Mouse (Mus musculus) liver, embryonic 15.5 days (tissue): Measurements from ENCODE around the gene Cacna1c. TPM values are rescaled to one million over a fixed set of nuclear protein-coding genes. Genes with fewer than 3 reads are reported as not detected.
A peak's percentile ranks its signal among the peaks of the same experiment; 100 is the strongest.
"Not testable (repeated sequence)": the region's sequence is repeated elsewhere in the genome, so short reads cannot be mapped to it uniquely, and the experiment has no call there.

Source experiments
- ATAC-seq: fragments of 200-750 bp; cut with Nextera tagmentation; 2 replicates; pipeline ENCODE4 v1.8.0; 2017; ENCODE audit warnings: moderate number of reproducible peaks, mild to moderate bottlenecking, moderate library complexity; ENCODE audit not compliant: insufficient read depth
- H3K27ac ChIP-seq: fragments of 300-500 bp; sonication (generic); replicated peaks from 2 replicates; pipeline ENCODE4 v1.5.1; 2015; ENCODE audit warnings: mild to moderate bottlenecking, inconsistent platforms
- H3K27me3 ChIP-seq: fragments of 300-500 bp; sonication (generic); 2 replicates; pipeline ENCODE4 v1.6.1; 2015; ENCODE audit warnings: mild to moderate bottlenecking, inconsistent platforms
- H3K36me3 ChIP-seq: fragments of 300-500 bp; sonication (generic); replicated peaks from 2 replicates; pipeline ENCODE4 v1.6.1; 2015; ENCODE audit warnings: moderate library complexity, mild to moderate bottlenecking, inconsistent platforms
- H3K4me1 ChIP-seq: fragments of 300-500 bp; sonication (generic); replicated peaks from 2 replicates; pipeline ENCODE4 v1.6.1; 2015; ENCODE audit warnings: inconsistent platforms
- H3K4me2 ChIP-seq: fragments of 300-500 bp; sonication (generic); 2 replicates; pipeline ENCODE4 v1.6.1; 2015; ENCODE audit warnings: moderate library complexity, mild to moderate bottlenecking, inconsistent platforms
- H3K4me3 ChIP-seq: fragments of 300-500 bp; sonication (generic); replicated peaks from 2 replicates; pipeline ENCODE4 v1.5.1; 2015; ENCODE audit warnings: mild to moderate bottlenecking, inconsistent platforms
- H3K9ac ChIP-seq: fragments of 300-500 bp; sonication (generic); 2 replicates; pipeline ENCODE4 v1.6.1; 2015; ENCODE audit warnings: moderate library complexity, mild to moderate bottlenecking, inconsistent platforms
- H3K9me3 ChIP-seq: fragments of 300-500 bp; sonication (generic); replicated peaks from 2 replicates; pipeline ENCODE4 v1.6.1; 2016; ENCODE audit warnings: inconsistent platforms
- WGBS: fragments of 180-500 bp; shearing (Covaris S2); methylation state at CpG from one replicate; pipeline ENCODE4 v1.1.7; 2015; ENCODE audit warnings: mixed read lengths; ENCODE audit not compliant: insufficient replicate concordance; 5-methylcytosine and 5-hydroxymethylcytosine counted together
- polyA plus RNA-seq: library from polyadenylated mRNA; unstranded; fragments of >200 nt; fragmentation: Nextera tagmentation; extraction: Ambion mirVana; gene quantifications from 2 replicates; pipeline ENCODE4 v1.2.1, GENCODE M21; 2015

The Cacna1c gene
- polyA plus RNA-seq, 1 experiment from 2014 or later = 0.41 TPM

DNA sequence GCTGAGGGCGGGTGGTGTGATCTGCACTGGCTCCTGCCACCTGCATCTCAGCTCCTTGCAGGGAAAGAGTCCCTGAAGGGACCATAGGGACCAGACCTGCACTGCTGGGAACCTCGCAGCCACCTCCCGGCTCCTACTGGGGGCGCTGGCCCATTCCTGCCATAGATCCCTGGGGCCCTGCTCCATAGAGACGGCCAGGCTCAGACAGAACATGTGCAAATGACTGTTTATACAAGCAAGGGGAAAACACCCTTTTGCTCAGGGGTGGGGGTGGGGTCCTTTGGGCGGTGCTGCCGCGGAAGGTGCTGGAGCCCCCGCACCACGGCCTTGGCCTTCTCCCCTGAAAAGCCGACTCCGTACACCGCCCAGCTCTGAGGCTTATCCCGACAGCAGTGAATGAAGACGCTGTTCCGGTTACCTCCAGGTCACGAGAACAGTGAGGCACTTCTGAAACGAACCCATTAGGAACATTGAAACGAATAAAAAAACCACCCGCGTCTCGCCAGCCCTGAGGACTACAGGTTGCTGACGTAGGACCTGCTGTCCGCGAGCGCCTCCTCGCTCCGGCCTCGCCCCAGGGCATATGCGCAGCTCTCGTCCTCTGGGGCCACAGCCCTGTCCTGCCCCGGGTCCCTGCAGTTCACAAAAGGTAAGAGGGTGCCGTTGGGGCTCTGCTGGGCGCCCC is 602.7 kb downstream of the Cacna1c start:
- peak overlapping the region; percentile 68 for H3K4me2 ChIP-seq
- under 1% methylated on average over 34 of the region's 34 CpGs for WGBS
- peak overlapping the region; percentile 44 for H3K4me3 ChIP-seq
- ATAC-seq = 0 out of 2 replicates have a peak, but pooled peaks have one; percentile 31
- H3K27me3 ChIP-seq = peaks cover 52% of the 10 kb centered on the region
- H3K4me1 ChIP-seq = peaks cover 9% of the 10 kb centered on the region; the same call in 1 of the 2 replicates
- H3K9me3 ChIP-seq = no peaks in the 10 kb centered on the region
- H3K36me3 ChIP-seq = no peaks in the 10 kb centered on the region
- no peak overlapping the region for H3K9ac ChIP-seq
- H3K27ac ChIP-seq = no peak overlapping the region

DNA sequence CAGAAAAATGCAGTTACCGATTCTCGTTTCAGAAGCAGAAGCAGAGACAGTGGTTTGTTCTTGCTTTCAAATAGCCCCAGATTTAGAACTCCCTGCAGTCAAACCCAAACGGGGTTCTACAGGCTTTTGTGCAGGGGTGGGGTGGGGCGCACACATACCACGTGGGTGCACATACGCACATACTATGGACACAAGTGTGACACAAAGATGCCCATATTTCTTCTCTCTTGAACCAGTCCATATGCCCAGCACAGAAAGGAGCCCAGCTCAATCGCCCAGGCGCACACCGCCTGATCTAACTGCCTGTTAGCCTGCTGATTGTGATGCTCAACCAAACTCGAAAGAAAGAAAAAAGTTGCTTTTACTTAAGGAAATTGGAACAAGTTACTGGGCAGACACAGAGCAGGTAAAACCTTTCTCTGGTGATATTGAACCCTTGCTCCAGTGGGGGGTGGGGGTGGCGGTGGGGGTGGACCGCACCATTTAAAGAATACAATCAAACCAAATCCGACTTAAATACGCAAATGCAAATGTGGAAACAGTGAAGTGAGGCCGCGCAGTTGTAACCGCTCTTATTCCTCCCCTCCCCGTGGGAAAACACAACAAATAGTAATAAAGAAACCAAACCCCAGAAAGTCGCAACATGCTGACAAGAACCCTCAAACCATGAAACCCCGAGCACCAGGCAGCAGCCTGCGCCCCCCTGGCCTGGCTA is 603.4 kb downstream of the Cacna1c start:
- Histone ChIP-seq H3K27ac (no peak overlapping the region), H3K4me3 (peak overlapping the region; percentile 44), H3K9me3 (no peaks in the 10 kb centered on the region), H3K36me3 (no peaks in the 10 kb centered on the region), H3K4me1 (peaks cover 9% of the 10 kb centered on the region; the same call in 1 of the 2 replicates), H3K4me2 (peak overlapping the region; percentile 68), H3K9ac (no peak overlapping the region), H3K27me3 (peaks cover 52% of the 10 kb centered on the region)
- 24% methylated on average over 21 of the region's 21 CpGs for WGBS
- no peak for ATAC-seq

DNA sequence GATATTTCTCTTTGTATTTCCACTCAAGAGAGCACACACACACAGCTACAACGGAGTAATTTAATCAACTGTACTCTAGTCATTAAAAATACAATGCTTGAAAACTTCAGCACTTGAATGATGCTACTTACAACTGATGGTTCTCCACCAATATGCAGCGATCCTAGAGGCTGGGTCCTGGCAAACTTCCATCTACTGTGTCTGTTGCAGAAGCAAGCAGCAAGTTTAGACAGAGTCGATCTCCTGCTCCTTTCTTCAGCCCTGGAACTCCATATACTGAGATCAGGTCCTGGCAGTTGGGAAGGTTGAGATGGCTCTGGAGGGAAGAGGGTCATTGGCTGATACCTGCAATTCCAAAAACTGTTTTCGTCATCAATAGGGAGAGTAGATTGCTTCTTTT is 617.5 kb downstream of the Cacna1c start:
- not testable (repeated sequence) for H3K27me3 ChIP-seq, H3K9me3 ChIP-seq, H3K9ac ChIP-seq, H3K4me3 ChIP-seq, H3K4me1 ChIP-seq, H3K27ac ChIP-seq, ATAC-seq, H3K36me3 ChIP-seq, H3K4me2 ChIP-seq
- WGBS = 59% methylated on average over 4 of the region's 4 CpGs

- H3K36me3 ChIP-seq = no peaks in the 10 kb centered on the region
- no peaks in the 10 kb centered on the region for H3K9me3 ChIP-seq
- ATAC-seq = no peak
- H3K9ac ChIP-seq = no peak overlapping the region
- no peak overlapping the region for H3K4me3 ChIP-seq
- no peaks in the 10 kb centered on the region for H3K27me3 ChIP-seq
- no peaks in the 10 kb centered on the region for H3K4me1 ChIP-seq
- 76% methylated on average over 6 of the region's 6 CpGs for WGBS
- H3K27ac ChIP-seq = no peak overlapping the region
- no peak overlapping the region for H3K4me2 ChIP-seq
These were observed 621.9 kb downstream of the Cacna1c start for GRCm38 (mm10) chr6:118574351-118574750.

- no peaks in the 10 kb centered on the region for H3K27me3 ChIP-seq
- H3K4me1 ChIP-seq = peaks cover 3% of the 10 kb centered on the region; the same call in 1 of the 2 replicates
- H3K9me3 ChIP-seq = no peaks in the 10 kb centered on the region
- WGBS = 73% methylated on average over 3 of the region's 3 CpGs
- no peak overlapping the region for H3K27ac ChIP-seq
- H3K4me2 ChIP-seq = no peak overlapping the region
- no peak overlapping the region for H3K9ac ChIP-seq
- ATAC-seq = no peak
- no peaks in the 10 kb centered on the region for H3K36me3 ChIP-seq
- H3K4me3 ChIP-seq = no peak overlapping the region
These were observed 628.4 kb downstream of the Cacna1c start for GRCm38 (mm10) chr6:118567816-118568215.

DNA sequence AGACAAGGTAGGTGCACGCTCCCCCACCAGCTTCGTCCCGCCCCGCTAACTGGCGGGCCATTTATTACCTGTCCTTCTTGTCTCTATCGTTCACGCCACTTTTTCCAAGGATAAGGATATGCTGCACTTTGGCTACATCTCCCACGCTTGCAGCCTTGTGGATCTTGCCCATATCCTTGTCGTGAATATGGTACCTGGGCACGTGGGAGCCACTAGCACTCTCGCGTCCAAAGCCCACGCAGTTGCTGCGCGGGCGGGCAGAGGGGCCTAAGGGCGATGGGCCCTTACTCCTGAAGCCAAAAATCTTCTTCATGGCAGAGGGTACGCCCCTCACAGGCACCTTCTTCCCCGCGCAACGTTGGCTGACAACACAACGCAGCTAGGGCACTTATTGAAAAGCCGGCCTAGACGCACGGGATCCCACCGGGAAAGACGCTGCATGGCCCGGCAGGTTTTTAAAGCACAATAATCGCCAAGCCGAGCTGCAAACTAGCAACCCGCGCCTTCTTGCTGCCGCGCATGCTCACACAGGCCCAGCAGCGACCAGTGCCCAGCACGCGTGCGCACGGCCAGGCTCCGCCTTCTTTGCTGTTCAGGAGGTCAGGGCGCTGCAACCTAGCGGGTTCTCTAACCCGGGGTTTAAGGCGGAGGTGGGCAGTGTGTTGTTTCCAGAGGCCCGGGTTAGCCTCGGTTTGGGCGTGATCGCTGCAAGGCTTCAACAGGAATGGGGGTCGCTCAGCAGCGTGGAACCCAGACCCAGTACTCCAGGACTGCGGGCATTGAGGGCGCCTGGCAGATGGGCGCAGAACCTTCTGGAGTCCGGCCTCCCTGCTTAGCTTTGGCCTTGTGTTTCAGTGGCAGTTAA is 634.2 kb downstream of the Cacna1c start, which contains the start of gene Ankrd26:
TSS of gene Ankrd26 (minus strand) at position 482 of the 865 bp plus-strand sequence.
- H3K4me3 ChIP-seq = peak within 1 kb of the TSS; percentile 75
- peaks cover 17% of the 10 kb centered on the region for H3K36me3 ChIP-seq
- ATAC-seq = peak; percentile 98
- 3% methylated on average over 54 of the region's 54 CpGs for WGBS
- peak within 1 kb of the TSS; percentile 93 for H3K4me2 ChIP-seq
- peaks cover 23% of the 10 kb centered on the region for H3K4me1 ChIP-seq
- peak within 1 kb of the TSS; percentile 70 for H3K27ac ChIP-seq
- H3K27me3 ChIP-seq = no peaks in the 10 kb centered on the region
- no peaks in the 10 kb centered on the region for H3K9me3 ChIP-seq
- H3K9ac ChIP-seq = peak within 1 kb of the TSS; percentile 67

- H3K36me3 ChIP-seq = peaks cover 24% of the 10 kb centered on the region
- H3K27ac ChIP-seq = peak overlapping the region; percentile 70
- peak overlapping the region; percentile 93 for H3K4me2 ChIP-seq
- peak overlapping the region; percentile 67 for H3K9ac ChIP-seq
- 49% methylated on average over 8 of the region's 8 CpGs for WGBS
- peaks cover 23% of the 10 kb centered on the region for H3K4me1 ChIP-seq
- ATAC-seq = no peak
- H3K4me3 ChIP-seq = peak overlapping the region; percentile 75
- H3K9me3 ChIP-seq = no peaks in the 10 kb centered on the region
- no peaks in the 10 kb centered on the region for H3K27me3 ChIP-seq
These were observed 635.0 kb downstream of the Cacna1c start for GRCm38 (mm10) chr6:118561225-118561624.

- WGBS = 50% methylated on average over 4 of the region's 4 CpGs
- ATAC-seq = 0 out of 2 replicates have a peak, but pooled peaks have one; percentile 34
These were observed 657.6 kb downstream of the Cacna1c start for GRCm38 (mm10) chr6:118538627-118539026.

More at GRCm38 (mm10) chr6:118538627-118539026, 657.6 kb downstream of the Cacna1c start:
- Histone ChIP-seq H3K36me3 (peaks cover 48% of the 10 kb centered on the region), H3K4me3 (no peak overlapping the region), H3K27ac (no peak overlapping the region), H3K9ac (no peak overlapping the region), H3K4me2 (no peak overlapping the region), H3K9me3 (no peaks in the 10 kb centered on the region), H3K27me3 (no peaks in the 10 kb centered on the region), H3K4me1 (0 out of 2 replicates have a peak, but pooled peaks cover 7% of the 10 kb centered on the region)

Other genes with a start within 250 kb of the Cacna1c start
- gene Dcp1b, start 21.2 kb downstream of the Cacna1c start, polyA plus RNA-seq = 3.2 and 3.4 TPM in 2 replicates
- not detected in 2 replicates for gene Cacna2d4, start 40.1 kb upstream of the Cacna1c start, polyA plus RNA-seq
- gene Lrtm2, start 134.3 kb upstream of the Cacna1c start, polyA plus RNA-seq = 0.15 TPM in 1 of 2 replicates, not detected in the other
- gene Adipor2, start 221.3 kb upstream of the Cacna1c start, polyA plus RNA-seq = 36.5 and 38.5 TPM in 2 replicates